In the genomic region with DNA sequence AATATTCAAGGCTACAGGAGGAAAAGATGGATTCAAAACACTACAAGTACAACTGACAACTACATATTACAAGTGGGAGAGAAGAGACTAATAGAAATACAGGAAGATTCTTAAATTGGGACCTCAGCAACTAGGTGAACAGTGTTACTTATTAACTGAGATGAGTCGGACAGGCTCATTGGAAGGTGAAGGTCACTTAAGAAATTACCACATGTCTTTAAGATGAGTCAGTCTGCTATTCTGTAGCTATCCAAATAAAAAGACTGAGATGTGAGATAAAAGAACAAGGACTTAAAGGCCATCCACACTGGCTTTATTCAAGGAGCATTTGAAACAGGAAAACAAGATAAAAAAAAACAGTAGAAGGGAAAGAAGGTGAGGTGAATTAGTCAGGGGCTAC, we compare ENCODE assay signal across 26 mouse cellular contexts. TPM values are rescaled to one million over a fixed set of nuclear protein-coding genes. Genes with fewer than 3 reads are reported as not detected.
DNase-seq lines count a peak whose midpoint lies in the region; ATAC-seq and TF ChIP-seq lines count a peak whose summit lies in the region.
"Had no signal": no experiment of that assay in that cellular context is flagged by ENCODE, and none has a peak within 500 bp of the region (broad histone marks: within the 10 kb centered on the region; RNA-seq: fewer than 3 reads in every experiment).

No protein-coding gene starts in this region.

- no peak overlapping the region for H3K4me2 ChIP-seq in kidney, embryonic 16.5 days (replicated peaks; ENCODE audit: low read depth, low read length)
- H3K4me2 ChIP-seq in intestine, embryonic 16.5 days (ENCODE audit: low read depth, low read length): no peak overlapping the region
- H3K4me2 ChIP-seq: embryonic facial prominence, embryonic 13.5 days; embryonic facial prominence, embryonic 15.5 days; forebrain, embryonic 12.5 days had no signal

- H3K36me3 ChIP-seq in kidney, adult 2 months (ENCODE audit: control insufficient read depth, insufficient read depth, low read length): no peaks in the 10 kb centered on the region
- H3K36me3 ChIP-seq in kidney, embryonic 16.5 days (ENCODE audit: insufficient read depth, low read length): no peaks in the 10 kb centered on the region
- H3K36me3 ChIP-seq in intestine, embryonic 16.5 days (ENCODE audit: control insufficient read depth, insufficient read depth, low read length): no peaks in the 10 kb centered on the region
- H3K36me3 ChIP-seq: embryonic facial prominence, embryonic 13.5 days; embryonic facial prominence, embryonic 15.5 days; forebrain, embryonic 10.5 days; forebrain, embryonic 12.5 days had no signal

- H3K4me3 ChIP-seq in kidney, adult 2 months (ENCODE audit: insufficient read depth, low read depth, low read length): no peak overlapping the region
- no peak overlapping the region for H3K4me3 ChIP-seq in kidney, embryonic 16.5 days (ENCODE audit: low read length)
- H3K4me3 ChIP-seq in layer of hippocampus, adult 2 months: no peak overlapping the region
- no peak overlapping the region for H3K4me3 ChIP-seq in intestine, embryonic 16.5 days (ENCODE audit: low read length)
- H3K4me3 ChIP-seq: embryonic facial prominence, embryonic 13.5 days; embryonic facial prominence, embryonic 15.5 days; erythroblast, embryonic 14.5 days; forebrain, embryonic 10.5 days; forebrain, embryonic 12.5 days had no signal

- H3K27me3 ChIP-seq in kidney, adult 2 months (replicated peaks; ENCODE audit: control insufficient read depth, insufficient read depth, low read length): no peaks in the 10 kb centered on the region
- H3K27me3 ChIP-seq in kidney, embryonic 16.5 days (ENCODE audit: insufficient read depth, low read length): no peaks in the 10 kb centered on the region
- no peaks in the 10 kb centered on the region for H3K27me3 ChIP-seq in intestine, embryonic 16.5 days (replicated peaks; ENCODE audit: control insufficient read depth, insufficient read depth, low read length)
- H3K27me3 ChIP-seq: embryonic facial prominence, embryonic 13.5 days; embryonic facial prominence, embryonic 15.5 days; forebrain, embryonic 12.5 days had no signal

- peaks cover 5% of the 10 kb centered on the region; the same call in 1 of the 2 replicates for H3K4me1 ChIP-seq in kidney, adult 2 months (ENCODE audit: control insufficient read depth, insufficient read depth, low read length)
- H3K4me1 ChIP-seq in kidney, embryonic 16.5 days (ENCODE audit: insufficient read depth, low read length): no peaks in the 10 kb centered on the region
- H3K4me1 ChIP-seq in intestine, embryonic 16.5 days (ENCODE audit: control insufficient read depth, insufficient read depth, low read length): no peaks in the 10 kb centered on the region
- H3K4me1 ChIP-seq: embryonic facial prominence, embryonic 13.5 days; embryonic facial prominence, embryonic 15.5 days; forebrain, embryonic 10.5 days; forebrain, embryonic 12.5 days had no signal

- TF ChIP-seq CTCF in kidney, adult 2 months (conservative IDR thresholded peaks at IDR 0.05; ENCODE audit: insufficient read depth, insufficient read length, low read depth, low read length): no peak
- no peak for TF ChIP-seq CTCF in layer of hippocampus, adult 2 months (conservative IDR thresholded peaks at IDR 0.05)

- ATAC-seq in kidney, embryonic 16.5 days (ENCODE audit: low FRiP score, low TSS enrichment): no peak
- ATAC-seq in intestine, embryonic 16.5 days: peak; percentile 77; the same call in 1 of the 2 replicates
- ATAC-seq: forebrain, embryonic 14.5 days; forebrain, embryonic 16.5 days had no signal

- no peak for TF ChIP-seq POLR2A in kidney, adult 2 months (IDR thresholded peaks at IDR 0.05; ENCODE audit: low read depth, low read length)

- H3K27ac ChIP-seq in kidney, adult 2 months (ENCODE audit: insufficient read depth, low read depth, low read length): peak overlapping the region; percentile 80
- H3K27ac ChIP-seq in kidney, embryonic 16.5 days (ENCODE audit: low read length): no peak overlapping the region
- H3K27ac ChIP-seq in layer of hippocampus, adult 2 months: peak overlapping the region; percentile 14; the same call in 1 of the 2 replicates
- no peak overlapping the region for H3K27ac ChIP-seq in intestine, embryonic 16.5 days (ENCODE audit: low read length)
- H3K27ac ChIP-seq: embryonic facial prominence, embryonic 13.5 days; embryonic facial prominence, embryonic 15.5 days; forebrain, embryonic 10.5 days; forebrain, embryonic 12.5 days had no signal

- H3K9me3 ChIP-seq in kidney, embryonic 16.5 days (ENCODE audit: low read length): no peaks in the 10 kb centered on the region
- H3K9me3 ChIP-seq in intestine, embryonic 16.5 days (ENCODE audit: control insufficient read depth, low read length): no peaks in the 10 kb centered on the region
- H3K9me3 ChIP-seq: embryonic facial prominence, embryonic 13.5 days; embryonic facial prominence, embryonic 15.5 days; forebrain, embryonic 10.5 days; forebrain, embryonic 12.5 days had no signal

- 24% methylated on average over 1 of the region's 1 CpGs for WGBS in kidney, adult 2 months
- WGBS in kidney, embryonic 16.5 days: 60% methylated on average over 1 of the region's 1 CpGs
- WGBS in intestine, embryonic 16.5 days: 55% methylated on average over 1 of the region's 1 CpGs

- DNase-seq in kidney, adult 2 months: peak; percentile 54
- DNase-seq in layer of hippocampus, adult 2 months (ENCODE audit: low spot score in 2 of 2): no peak
- DNase-seq in layer of hippocampus, adult 9-11 months: no peak
- peak; percentile 33 for DNase-seq in R1 (ENCODE audit: low read depth, low spot score)
- DNase-seq in heart, adult 8-10 months (ENCODE audit: low spot score): no peak
- DNase-seq in ovary, postnatal 36 days (ENCODE audit: low spot score): no peak
- DNase-seq: adrenal gland, adult 2 months; adrenal gland, postnatal 10 days; adrenal gland, postnatal 25 days; cerebellum, adult 11 months; cerebellum, adult 18-20 months; cerebellum, adult 8-10 months; cerebellum, adult 9-11 months; cerebellum, postnatal 14 days; cerebellum, postnatal 36 days; embryo, embryonic 11 days had no signal

- no peak overlapping the region for H3K9ac ChIP-seq in kidney, embryonic 16.5 days (replicated peaks; ENCODE audit: low read length)
- no peak overlapping the region for H3K9ac ChIP-seq in intestine, embryonic 16.5 days (ENCODE audit: low read depth, low read length)
- H3K9ac ChIP-seq: embryonic facial prominence, embryonic 13.5 days; embryonic facial prominence, embryonic 15.5 days; forebrain, embryonic 12.5 days had no signal

RNA-seq across cellular contexts. Expression of a gene that starts 11.3 kb away (rescaled TPM):
- 1.2 and 1.7 TPM in 2 replicates for polyA plus RNA-seq in kidney, adult 2 months (2012; rRNA removed)
- 1.5 and 2.2 TPM in 2 replicates for polyA plus RNA-seq in kidney, embryonic 16.5 days (2015; fragmentation: Nextera tagmentation; extraction: Ambion mirVana)
- 10 to 100 TPM; 26.6 to 31.1 TPM for total RNA-seq in layer of hippocampus, adult 2 months (2021)
- polyA plus RNA-seq in intestine, embryonic 16.5 days (2015; fragmentation: Nextera tagmentation; extraction: Ambion mirVana): 1.3 and 1.4 TPM in 2 replicates
- total RNA-seq in heart, adult 8-10 months (2022): under 1 TPM; 0.20 to 0.75 (median 0.23) TPM
- polyA plus RNA-seq: C2C12 had no signal

Comparison
In these comparisons a context has a peak if more than half of its experiments do, and no peak if none do; other contexts are left out.
1. H3K27ac ChIP-seq: peak in kidney, adult 2 months (single experiment) and layer of hippocampus, adult 2 months (single experiment); none in kidney, embryonic 16.5 days (single experiment) and intestine, embryonic 16.5 days (single experiment).
2. DNase-seq: peak in kidney, adult 2 months (single experiment) and R1 (single experiment); none in layer of hippocampus, adult 2 months (0 of 2), layer of hippocampus, adult 9-11 months (single experiment), heart, adult 8-10 months (single experiment) and ovary, postnatal 36 days (single experiment).